Mouse (Mus musculus) stomach, postnatal 0 days (tissue): ENCODE data around the gene 9930022D16Rik.

Experiments
- CTCF ChIP-seq: IDR thresholded peaks from 2 replicates; pipeline ENCODE4 v1.5.1; 2016; ENCODE audit warnings: antibody characterized with exemption, low read depth, mild to moderate bottlenecking, moderate library complexity
- EP300 ChIP-seq: optimal IDR thresholded peaks from 2 replicates; pipeline ENCODE3; 2016; ENCODE audit warnings: antibody characterized with exemption

- no peak for TF ChIP-seq CTCF
- no peak for TF ChIP-seq EP300
Measured at GRCm38 (mm10) chr11:109364881-109365280, 48.8 kb upstream of the 9930022D16Rik start.
